Mouse (Mus musculus) hindbrain, embryonic 11.5 days (tissue): ENCODE results near the gene Hnrnpll. TPM values are rescaled to one million over a fixed set of nuclear protein-coding genes. Genes with fewer than 3 reads are reported as not detected.

Source experiments
- ATAC-seq: fragments of 200-750 bp; cut with Nextera tagmentation; 2 replicates; pipeline ENCODE4 v1.8.0; 2017; ENCODE audit warnings: mild to moderate bottlenecking, moderate TSS enrichment, moderate library complexity; ENCODE audit not compliant: low FRiP score
- DNase-seq: peaks from one replicate; pipeline ENCODE4 v3.0.0-alpha.2; 2015; ENCODE audit warnings: low spot score
- H3K27ac ChIP-seq: fragments of 300-500 bp; sonication (generic); 2 replicates; pipeline ENCODE4 v1.5.1; 2014; ENCODE audit warnings: mild to moderate bottlenecking, low read depth, low read length
- H3K27me3 ChIP-seq: fragments of 300-500 bp; sonication (generic); 2 replicates; pipeline ENCODE4 v1.6.1; 2014; ENCODE audit warnings: mild to moderate bottlenecking, low read length, moderate library complexity, mixed read lengths; ENCODE audit not compliant: control insufficient read depth, insufficient read depth
- H3K36me3 ChIP-seq: fragments of 300-500 bp; sonication (generic); 2 replicates; pipeline ENCODE4 v1.6.1; 2014; ENCODE audit warnings: mild to moderate bottlenecking, low read length, moderate library complexity, mixed read lengths; ENCODE audit not compliant: control insufficient read depth, insufficient read depth
- H3K4me1 ChIP-seq: fragments of 300-500 bp; sonication (generic); replicated peaks from 2 replicates; pipeline ENCODE4 v1.6.1; 2014; ENCODE audit warnings: low read length, mixed read lengths; ENCODE audit not compliant: control insufficient read depth, insufficient read depth
- H3K4me2 ChIP-seq: fragments of 300-500 bp; sonication (generic); replicated peaks from 2 replicates; pipeline ENCODE4 v1.6.1; 2014; ENCODE audit warnings: mild to moderate bottlenecking, low read depth, low read length
- H3K4me3 ChIP-seq: fragments of 300-500 bp; sonication (generic); 2 replicates; pipeline ENCODE4 v1.5.1; 2014; ENCODE audit warnings: low read depth, low read length
- H3K9ac ChIP-seq: fragments of 300-500 bp; sonication (generic); 2 replicates; pipeline ENCODE4 v1.6.1; 2014; ENCODE audit warnings: low read depth, low read length
- H3K9me3 ChIP-seq: fragments of 300-500 bp; sonication (generic); 2 replicates; pipeline ENCODE4 v1.6.1; 2016; ENCODE audit warnings: low read length; ENCODE audit not compliant: control insufficient read depth
- WGBS: fragments of 180-500 bp; shearing (Covaris S2); extraction: QIAGEN DNeasy Blood & Tissue Kit; methylation state at CpG from one replicate; pipeline ENCODE4 v1.1.7; 2014; 5-methylcytosine and 5-hydroxymethylcytosine counted together
- polyA plus RNA-seq: library from polyadenylated mRNA; unstranded; fragments of >200 nt; fragmentation: Nextera tagmentation; extraction: Ambion mirVana; gene quantifications from 2 replicates; pipeline ENCODE4 v1.2.1, GENCODE M21; 2014

Hnrnpll gene
- polyA plus RNA-seq, 1 experiment from 2014 or later = 123 TPM

DNA sequence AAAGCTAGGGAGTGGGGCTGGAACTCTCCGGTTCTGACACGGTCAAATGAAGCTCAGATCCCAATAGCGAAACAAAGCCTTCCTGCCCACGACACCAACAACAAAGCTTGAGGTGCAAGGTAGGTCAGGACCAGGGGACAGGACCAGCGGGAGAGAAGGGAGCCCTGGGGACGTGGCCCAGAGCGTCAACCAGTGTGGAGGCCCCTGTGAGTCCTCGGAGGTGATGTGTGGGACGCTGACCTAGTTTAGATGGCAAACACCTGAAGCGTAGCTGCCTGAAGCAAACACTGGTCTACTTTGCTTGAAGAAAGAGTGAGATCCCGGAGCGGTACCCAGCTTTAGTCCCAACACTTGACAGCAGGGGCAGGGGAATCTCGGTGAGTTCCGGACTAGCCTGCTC, 62.5 kb downstream of the Hnrnpll start:
- WGBS = 85% methylated on average over 14 of the region's 14 CpGs
- DNase-seq = no peak
- H3K9ac ChIP-seq = no peak overlapping the region
- no peak overlapping the region for H3K27ac ChIP-seq
- H3K4me3 ChIP-seq = no peak overlapping the region
- ATAC-seq = no peak
- H3K4me2 ChIP-seq = no peak overlapping the region
- no peaks in the 10 kb centered on the region for H3K27me3 ChIP-seq
- no peaks in the 10 kb centered on the region for H3K36me3 ChIP-seq
- H3K9me3 ChIP-seq = no peaks in the 10 kb centered on the region
- H3K4me1 ChIP-seq = no peaks in the 10 kb centered on the region

DNA sequence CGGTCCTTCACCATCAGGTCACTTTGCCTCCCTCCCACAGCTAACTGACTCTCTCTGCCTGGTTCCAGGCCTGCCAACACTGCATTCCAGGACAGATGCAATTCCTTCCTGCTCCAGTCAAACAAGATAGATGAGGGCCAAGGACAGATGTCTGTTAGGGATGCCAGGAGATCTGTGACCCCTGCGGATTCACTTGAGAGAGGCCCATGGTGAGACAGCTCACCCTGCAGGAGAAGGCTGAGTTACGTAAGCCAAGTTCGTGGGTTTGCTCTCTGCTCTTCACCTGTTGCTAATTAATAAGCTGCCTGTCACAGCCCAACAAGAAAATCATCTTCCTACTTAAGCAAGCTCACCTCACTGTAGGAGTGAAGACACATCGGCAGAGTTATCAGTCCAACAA, 63.1 kb downstream of the Hnrnpll start:
- ATAC-seq = no peak
- no peaks in the 10 kb centered on the region for H3K36me3 ChIP-seq
- H3K9ac ChIP-seq = no peak overlapping the region
- H3K27ac ChIP-seq = no peak overlapping the region
- no peaks in the 10 kb centered on the region for H3K9me3 ChIP-seq
- DNase-seq = no peak
- no peak overlapping the region for H3K4me3 ChIP-seq
- no peaks in the 10 kb centered on the region for H3K27me3 ChIP-seq
- H3K4me1 ChIP-seq = no peaks in the 10 kb centered on the region
- H3K4me2 ChIP-seq = no peak overlapping the region
- WGBS = 77% methylated on average over 5 of the region's 5 CpGs

DNA sequence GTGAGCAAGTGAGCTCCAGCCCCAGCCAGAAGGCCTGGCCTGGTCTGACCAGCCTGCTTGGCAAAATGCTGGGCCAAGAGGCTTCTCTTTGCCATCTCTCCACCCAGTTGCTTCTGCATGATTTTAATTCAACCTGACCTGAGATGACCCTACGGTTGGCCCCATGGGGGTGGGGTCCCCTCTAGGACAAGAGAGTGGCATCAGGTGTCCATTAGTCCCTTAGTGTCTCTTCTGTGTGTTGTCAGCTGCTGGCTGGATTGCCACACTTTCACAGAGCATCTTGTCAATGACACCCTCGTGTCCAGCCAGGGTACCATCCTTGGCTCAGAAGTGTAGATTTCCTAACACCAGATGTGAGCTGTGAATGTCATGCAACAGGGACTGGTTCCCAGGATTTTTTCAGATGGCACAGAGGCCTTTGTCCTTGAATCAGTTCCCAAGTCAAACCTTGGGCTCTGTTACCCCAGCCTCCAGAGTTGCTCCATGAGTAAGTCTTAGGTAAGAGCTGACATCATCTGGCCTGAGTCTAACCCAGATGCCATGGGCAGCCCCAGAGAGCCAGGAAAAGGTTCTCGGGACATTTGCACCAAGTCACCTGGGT, 66.9 kb downstream of the Hnrnpll start:
- Histone ChIP-seq H3K9me3 (no peaks in the 10 kb centered on the region), H3K27ac (no peak overlapping the region), H3K9ac (no peak overlapping the region), H3K4me2 (no peak overlapping the region), H3K27me3 (no peaks in the 10 kb centered on the region), H3K36me3 (no peaks in the 10 kb centered on the region), H3K4me3 (no peak overlapping the region), H3K4me1 (no peaks in the 10 kb centered on the region)
- no peak for ATAC-seq
- no peak for DNase-seq
- 87% methylated on average over 3 of the region's 3 CpGs for whole genome bisulfite sequencing

DNA sequence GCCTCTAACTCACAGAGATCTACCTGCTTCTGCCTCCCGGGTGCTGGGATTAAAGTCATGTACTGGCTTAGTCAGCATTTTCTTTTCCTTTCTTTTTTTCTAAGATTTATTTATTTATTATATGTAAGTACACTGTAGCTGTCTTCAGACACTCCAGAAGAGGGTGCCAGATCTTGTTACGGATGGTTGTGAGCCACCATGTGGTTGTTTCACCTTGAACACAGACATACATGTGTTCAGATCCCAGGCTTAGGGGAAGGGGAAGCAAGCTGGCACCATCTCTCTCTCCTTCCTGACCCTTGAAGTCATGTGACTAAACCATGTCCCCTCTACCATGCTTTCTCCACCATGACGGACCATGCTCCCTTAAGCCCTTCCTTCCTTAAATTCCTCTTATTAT, 70.0 kb downstream of the Hnrnpll start:
- no peaks in the 10 kb centered on the region for H3K4me1 ChIP-seq
- WGBS = 91% methylated on average over 3 of the region's 3 CpGs
- no peak overlapping the region for H3K9ac ChIP-seq
- H3K36me3 ChIP-seq = no peaks in the 10 kb centered on the region
- H3K4me2 ChIP-seq = no peak overlapping the region
- DNase-seq (no peak), ATAC-seq (no peak)
- no peak overlapping the region for H3K27ac ChIP-seq
- H3K9me3 ChIP-seq = no peaks in the 10 kb centered on the region
- H3K27me3 ChIP-seq = no peaks in the 10 kb centered on the region
- no peak overlapping the region for H3K4me3 ChIP-seq

DNA sequence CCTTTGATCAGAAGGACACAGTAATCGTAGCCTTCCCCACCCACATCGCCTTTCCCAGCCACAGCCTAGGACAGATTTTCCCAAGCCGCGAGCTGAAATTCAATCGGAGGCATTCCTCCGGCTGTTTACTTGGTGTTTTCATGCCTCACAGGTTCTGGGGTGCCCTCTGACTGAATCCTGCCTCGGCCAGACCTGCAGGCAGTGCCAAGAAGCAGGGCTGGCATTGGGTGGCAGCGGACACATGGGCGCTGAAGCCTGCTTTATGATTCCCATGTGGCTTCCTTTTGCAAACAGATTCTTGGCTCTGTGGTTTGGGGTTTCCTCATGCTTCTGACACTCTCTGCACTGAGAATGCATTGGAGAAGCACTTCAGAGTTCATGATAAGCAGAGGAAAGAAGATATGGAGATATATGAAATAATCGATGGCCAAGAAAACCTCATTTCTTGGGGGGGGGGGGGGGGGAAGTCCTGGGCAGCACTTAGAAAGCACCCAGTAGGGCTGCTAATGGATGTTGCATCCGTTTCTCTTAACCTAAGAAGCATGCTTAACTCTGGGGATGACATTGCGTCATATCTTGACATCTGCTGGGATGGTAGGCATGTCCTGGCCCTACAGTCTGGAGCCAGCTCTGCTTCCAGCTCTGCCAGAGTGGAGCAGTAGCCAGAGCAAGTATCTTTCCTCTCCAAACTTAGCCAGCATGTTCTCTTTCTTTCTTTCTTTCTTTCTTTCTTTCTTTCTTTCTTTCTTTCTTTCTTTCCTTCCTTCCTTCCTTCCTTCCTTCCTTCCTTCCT, 70.8 kb downstream of the Hnrnpll start:
- 82% methylated on average over 12 of the region's 12 CpGs for WGBS
- no peaks in the 10 kb centered on the region for H3K9me3 ChIP-seq
- no peak overlapping the region for H3K4me2 ChIP-seq
- H3K4me1 ChIP-seq = no peaks in the 10 kb centered on the region
- H3K9ac ChIP-seq = no peak overlapping the region
- no peak overlapping the region for H3K27ac ChIP-seq
- no peaks in the 10 kb centered on the region for H3K36me3 ChIP-seq
- no peak overlapping the region for H3K4me3 ChIP-seq
- DNase-seq (no peak), ATAC-seq (no peak)
- no peaks in the 10 kb centered on the region for H3K27me3 ChIP-seq

DNA sequence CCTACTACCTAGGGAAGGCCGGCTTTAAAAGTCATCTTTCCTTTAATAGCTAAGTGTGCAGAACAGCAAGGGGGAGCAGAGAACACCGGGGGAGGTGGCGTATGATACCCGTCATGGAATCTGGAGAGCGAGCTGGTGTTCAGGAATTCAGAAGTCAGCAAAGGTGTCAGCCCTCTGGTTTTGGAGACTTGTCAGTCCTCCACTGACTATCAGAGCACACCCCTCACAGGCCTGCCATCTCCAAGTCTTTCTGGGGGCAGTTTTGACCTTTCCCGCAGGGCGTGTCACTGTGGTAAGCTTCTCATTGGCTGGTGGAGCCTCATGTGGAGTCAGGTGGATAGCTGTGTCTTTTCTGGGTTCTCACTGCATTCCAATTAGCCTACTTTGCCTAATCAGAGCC, 72.0 kb downstream of the Hnrnpll start:
- Histone ChIP-seq H3K4me2 (no peak overlapping the region), H3K27ac (no peak overlapping the region), H3K4me3 (no peak overlapping the region), H3K27me3 (no peaks in the 10 kb centered on the region), H3K9me3 (no peaks in the 10 kb centered on the region), H3K36me3 (no peaks in the 10 kb centered on the region), H3K4me1 (no peaks in the 10 kb centered on the region), H3K9ac (no peak overlapping the region)
- DNase-seq (no peak), ATAC-seq (no peak)
- 80% methylated on average over 7 of the region's 7 CpGs for WGBS

DNA sequence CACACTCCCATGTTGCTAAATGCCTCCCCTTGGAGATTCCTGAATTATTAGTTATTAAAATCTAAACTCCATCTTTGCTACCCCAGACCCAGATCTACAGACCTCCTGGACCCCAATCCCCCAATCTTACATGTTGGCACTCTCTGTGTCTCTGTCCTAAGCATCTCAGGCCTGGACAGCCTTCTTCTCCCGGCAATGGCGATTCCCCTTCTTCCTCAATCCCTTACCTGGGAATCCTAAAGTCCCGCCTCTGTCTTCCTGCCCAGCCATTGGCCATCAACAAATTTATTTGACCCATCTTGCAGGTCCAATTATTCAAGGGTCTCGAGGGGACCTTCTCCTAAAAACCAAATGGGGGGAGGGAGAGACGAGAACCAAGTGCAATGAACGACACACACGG, 77.7 kb downstream of the Hnrnpll start:
- Histone ChIP-seq H3K4me2 (no peak overlapping the region), H3K9ac (no peak overlapping the region), H3K4me3 (no peak overlapping the region), H3K27me3 (no peaks in the 10 kb centered on the region), H3K27ac (no peak overlapping the region), H3K4me1 (no peaks in the 10 kb centered on the region; the same call in 1 of the 2 replicates), H3K9me3 (no peaks in the 10 kb centered on the region), H3K36me3 (no peaks in the 10 kb centered on the region)
- DNase-seq (no peak), ATAC-seq (no peak)
- WGBS = 93% methylated on average over 7 of the region's 7 CpGs

DNA sequence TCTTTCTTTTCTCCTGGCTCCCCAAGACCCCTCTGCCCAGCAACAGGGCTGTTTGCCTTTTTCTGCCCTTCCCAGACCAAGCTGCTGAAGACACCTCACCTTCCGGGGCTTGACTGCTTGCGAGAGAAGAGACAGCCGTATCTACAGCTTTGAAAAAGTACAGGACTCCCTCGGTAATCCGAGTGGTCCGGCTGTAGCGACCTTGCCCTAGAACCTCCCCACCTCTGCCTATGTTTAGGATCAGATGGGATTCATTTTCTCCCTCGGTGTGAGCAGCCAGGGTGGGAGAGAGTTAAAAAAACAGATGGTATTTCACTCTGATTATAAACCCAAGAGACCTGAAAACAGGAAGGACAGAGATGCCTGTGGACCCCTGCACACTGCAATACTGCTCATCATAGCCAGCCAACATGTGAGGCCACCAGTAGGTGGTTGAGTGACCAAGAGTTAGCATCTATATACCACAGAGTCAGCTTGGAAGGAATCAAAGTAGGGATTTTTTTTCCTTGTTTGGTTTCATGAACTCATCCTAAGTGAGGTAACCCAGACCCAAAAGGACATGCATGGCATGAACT, 79.1 kb downstream of the Hnrnpll start:
- Histone ChIP-seq H3K27me3 (no peaks in the 10 kb centered on the region), H3K4me1 (no peaks in the 10 kb centered on the region; the same call in 1 of the 2 replicates), H3K9me3 (no peaks in the 10 kb centered on the region), H3K4me2 (no peak overlapping the region), H3K4me3 (no peak overlapping the region), H3K9ac (no peak overlapping the region), H3K27ac (no peak overlapping the region), H3K36me3 (no peaks in the 10 kb centered on the region)
- no peak for ATAC-seq
- WGBS = 64% methylated on average over 8 of the region's 8 CpGs
- DNase-seq = no peak

DNA sequence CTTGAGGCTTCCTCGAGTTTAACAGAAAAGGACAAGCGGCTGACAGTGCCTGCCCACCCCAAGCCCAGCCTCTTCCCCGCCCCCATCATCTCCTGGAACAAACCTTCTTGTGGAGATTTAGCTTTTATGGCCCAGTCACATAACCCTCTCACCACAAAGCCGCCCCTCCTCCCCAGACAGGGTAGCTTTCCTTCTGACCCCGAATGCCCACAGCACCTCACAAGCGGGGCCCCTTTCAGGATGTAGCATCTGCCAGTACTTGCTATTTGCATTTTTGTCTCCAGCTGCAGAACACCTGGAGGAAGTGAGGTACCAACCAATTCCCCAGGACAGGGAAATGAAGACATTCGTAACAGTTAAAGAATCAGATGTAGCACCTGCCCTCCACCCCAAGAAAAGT, 79.6 kb downstream of the Hnrnpll start:
- no peak overlapping the region for H3K4me2 ChIP-seq

More for the DNA sequence above, 79.6 kb downstream of the Hnrnpll start:
- H3K27ac ChIP-seq = no peak overlapping the region
- H3K9ac ChIP-seq = no peak overlapping the region
- no peaks in the 10 kb centered on the region for H3K27me3 ChIP-seq
- WGBS = 25% methylated on average over 7 of the region's 7 CpGs
- no peaks in the 10 kb centered on the region; the same call in 1 of the 2 replicates for H3K4me1 ChIP-seq
- H3K4me3 ChIP-seq = no peak overlapping the region
- H3K36me3 ChIP-seq = no peaks in the 10 kb centered on the region
- ATAC-seq = no peak
- DNase-seq = no peak
- H3K9me3 ChIP-seq = no peaks in the 10 kb centered on the region
